ENCODE assay signal across 8 mouse cellular contexts in the genomic region with DNA sequence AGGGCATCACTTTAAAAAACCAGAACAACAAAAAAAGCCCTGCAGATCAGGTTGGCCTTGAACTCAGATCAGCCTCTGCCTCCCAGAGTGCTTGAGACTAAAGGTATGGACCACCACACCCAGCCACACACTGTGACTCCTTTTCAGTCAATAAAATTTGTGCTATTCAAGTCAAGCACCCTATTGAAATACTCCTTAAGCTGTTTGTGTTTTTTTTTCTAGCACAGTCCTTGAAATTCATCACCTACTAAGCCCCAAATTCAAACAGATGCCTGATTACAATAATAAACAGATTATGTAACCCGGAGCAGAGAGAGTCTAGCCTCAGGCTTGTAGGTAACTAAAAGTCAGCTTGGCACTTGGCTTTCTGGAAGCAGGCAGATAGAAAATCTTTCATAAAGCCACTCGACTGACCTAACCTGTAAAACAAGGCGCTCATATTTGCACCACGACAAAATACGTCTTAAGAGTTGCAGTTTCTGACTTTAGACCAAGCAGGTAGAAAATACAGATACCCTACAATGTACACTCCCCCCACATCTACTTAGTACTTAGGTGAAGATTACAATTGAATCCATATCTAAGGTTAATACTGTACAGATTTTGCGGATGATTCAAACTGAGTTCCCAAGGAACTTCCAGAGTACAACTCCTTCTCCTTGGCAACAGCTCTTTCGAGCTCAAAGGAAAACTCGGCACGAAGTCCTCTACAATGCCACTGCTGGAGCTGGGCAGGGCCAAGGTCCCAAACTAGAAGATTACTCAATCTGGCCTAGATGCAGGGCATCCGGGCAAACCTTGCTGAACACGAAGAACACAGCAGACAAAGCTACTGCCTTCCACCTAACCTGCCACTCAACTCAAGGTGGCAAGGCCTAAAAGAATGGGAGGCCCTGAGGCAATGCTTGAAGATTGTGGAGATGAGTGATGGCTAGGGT. TPM values are rescaled to one million over a fixed set of nuclear protein-coding genes. Genes with fewer than 3 reads are reported as not detected.
DNase-seq lines count a peak whose midpoint lies in the region; ATAC-seq and TF ChIP-seq lines count a peak whose summit lies in the region.

No protein-coding gene starts in this region.

- no peak for ATAC-seq in hindbrain, embryonic 16.5 days
- no peak for ATAC-seq in liver, embryonic 16.5 days (ENCODE audit: low read depth)
- no peak for ATAC-seq in inflammation-experienced regulatory T-cells, adult 6 months

- no peak overlapping the region for H3K27ac ChIP-seq in bone marrow, adult 2 months (ENCODE audit: control insufficient read depth, insufficient read depth, low read depth, low read length, poor library complexity)
- no peak overlapping the region for H3K27ac ChIP-seq in hindbrain, embryonic 16.5 days (ENCODE audit: low read depth, low read length)
- H3K27ac ChIP-seq in liver, embryonic 16.5 days (ENCODE audit: low read length), result peak overlapping the region; percentile 35; the same call in 1 of the 2 replicates

- H3K4me3 ChIP-seq in lung, adult 2 months (replicated peaks; ENCODE audit: extremely low read depth, low read depth, low read length), result peak overlapping the region; percentile 51
- H3K4me3 ChIP-seq in bone marrow, adult 2 months (replicated peaks; ENCODE audit: control insufficient read depth, low read depth, low read length), result peak overlapping the region; percentile 32
- no peak overlapping the region for H3K4me3 ChIP-seq in hindbrain, embryonic 16.5 days (ENCODE audit: low read length)
- H3K4me3 ChIP-seq in liver, embryonic 16.5 days (ENCODE audit: low read depth, low read length), result peak overlapping the region; percentile 90

- no peak overlapping the region for H3K9ac ChIP-seq in hindbrain, embryonic 16.5 days (ENCODE audit: low read depth, low read length)
- peak overlapping the region; percentile 94; the same call in 1 of the 2 replicates for H3K9ac ChIP-seq in liver, embryonic 16.5 days (ENCODE audit: low read depth, low read length)

- 65% methylated on average over 11 of the region's 11 CpGs for WGBS in lung, adult 2 months
- 65% methylated on average over 11 of the region's 11 CpGs for WGBS in bone marrow, adult 2 months
- WGBS in hindbrain, embryonic 16.5 days, result 69% methylated on average over 11 of the region's 11 CpGs
- 66% methylated on average over 11 of the region's 11 CpGs for WGBS in liver, embryonic 16.5 days (ENCODE audit: insufficient replicate concordance)

- peak overlapping the region; percentile 93 for H3K4me2 ChIP-seq in hindbrain, embryonic 16.5 days (ENCODE audit: low read length)
- H3K4me2 ChIP-seq in liver, embryonic 16.5 days (ENCODE audit: low read depth, low read length), result peak overlapping the region; percentile 71

- TF ChIP-seq CTCF in lung, adult 2 months (IDR thresholded peaks at IDR 0.05; ENCODE audit: insufficient read depth, low read length), result no peak
- no peak for TF ChIP-seq CTCF in bone marrow, adult 2 months (IDR thresholded peaks at IDR 0.05; ENCODE audit: control insufficient read depth, insufficient read depth, low read length)

- H3K9me3 ChIP-seq in hindbrain, embryonic 16.5 days (ENCODE audit: control insufficient read depth, low read length), result no peaks in the 10 kb centered on the region
- no peaks in the 10 kb centered on the region for H3K9me3 ChIP-seq in liver, embryonic 16.5 days (replicated peaks; ENCODE audit: control insufficient read depth, low read length)

- peaks cover 19% of the 10 kb centered on the region for H3K4me1 ChIP-seq in lung, adult 2 months (ENCODE audit: control insufficient read depth, insufficient read depth, low read length)
- H3K4me1 ChIP-seq in bone marrow, adult 2 months (ENCODE audit: control insufficient read depth, insufficient read depth, low read length), result peaks cover 3% of the 10 kb centered on the region; the same call in 1 of the 2 replicates
- peaks cover 15% of the 10 kb centered on the region for H3K4me1 ChIP-seq in hindbrain, embryonic 16.5 days (ENCODE audit: control insufficient read depth, insufficient read depth, low read depth, low read length)
- peaks cover 43% of the 10 kb centered on the region for H3K4me1 ChIP-seq in liver, embryonic 16.5 days (ENCODE audit: control insufficient read depth, low read depth, low read length)

- no peak for DNase-seq in lung, adult 2 months
- no peak for DNase-seq in lung, postnatal 14 days
- DNase-seq in layer of hippocampus, adult 8-10 months (ENCODE audit: low spot score in 2 of 2), result no peak
- DNase-seq in urinary bladder, postnatal 14 days (ENCODE audit: low spot score), result no peak

- no peaks in the 10 kb centered on the region for H3K27me3 ChIP-seq in hindbrain, embryonic 16.5 days (replicated peaks; ENCODE audit: control insufficient read depth, insufficient read depth, low read length)
- H3K27me3 ChIP-seq in liver, embryonic 16.5 days (ENCODE audit: control insufficient read depth, insufficient read depth, low read depth, low read length), result no peaks in the 10 kb centered on the region

- peaks cover 9% of the 10 kb centered on the region for H3K36me3 ChIP-seq in hindbrain, embryonic 16.5 days (ENCODE audit: control insufficient read depth, insufficient read depth, low read length)
- peaks cover 12% of the 10 kb centered on the region for H3K36me3 ChIP-seq in liver, embryonic 16.5 days (ENCODE audit: control insufficient read depth, insufficient read depth)

- no peak; the same call in 1 of the 2 replicates for TF ChIP-seq POLR2A in lung, adult 2 months (IDR thresholded peaks at IDR 0.05; ENCODE audit: borderline replicate concordance, extremely low read depth, low read depth, low read length)
- TF ChIP-seq POLR2A in bone marrow, adult 2 months (IDR thresholded peaks at IDR 0.05; ENCODE audit: borderline replicate concordance, control insufficient read depth, low read depth, low read length), result no peak

RNA-seq across cellular contexts. Expression of gene Prdx6, which starts 3.1 kb away (rescaled TPM):
- 304 and 466 TPM in 2 replicates for polyA plus RNA-seq in lung, adult 2 months (2012; rRNA removed)
- polyA plus RNA-seq in bone marrow, adult 2 months (2011; ENCODE audit: insufficient read depth, insufficient read length, low replicate concordance, missing spikeins), result 80.0 and 110 TPM in 2 replicates
- polyA plus RNA-seq in hindbrain, embryonic 16.5 days (2015; fragmentation: Nextera tagmentation; extraction: Ambion mirVana), result 182 and 208 TPM in 2 replicates
- 383 and 398 TPM in 2 replicates for polyA plus RNA-seq in liver, embryonic 16.5 days (2015; fragmentation: Nextera tagmentation; extraction: Ambion mirVana)
- 100 to 1,000 TPM; 360 to 633 (median 457) TPM for total RNA-seq in layer of hippocampus, adult 8-10 months (2022)
- 100 to 1,000 TPM; 249 to 347 (median 317) TPM for polyA plus RNA-seq in inflammation-experienced regulatory T-cells, adult 6 months (2017; shearing (Covaris generic))
